Mouse (Mus musculus) G1E (cell line): ENCODE measurements at regions not wholly inside any gene's neighbourhood (a gene's known extent, or its start where the extent isn't known, plus 50 kb on each side); places are given as distances from the start of the nearest gene placed in this dataset.

Experiments used
- CTCF ChIP-seq: IDR thresholded peaks from 2 replicates; pipeline ENCODE4 v1.5.1; 2012; ENCODE audit warnings: low read depth, low read length, inconsistent platforms, mixed read lengths
- GATA1 ChIP-seq: IDR thresholded peaks from 2 replicates; pipeline ENCODE4 v1.6.1; 2012; ENCODE audit warnings: borderline replicate concordance, low read length, inconsistent platforms, mixed read lengths
- GATA2 ChIP-seq: IDR thresholded peaks from 2 replicates; pipeline ENCODE4 v1.6.1; 2012; ENCODE audit warnings: low read depth, low read length, inconsistent platforms, borderline replicate concordance
- POLR2AphosphoS5 ChIP-seq: IDR thresholded peaks from 2 replicates; pipeline ENCODE4 v1.6.1; 2012; ENCODE audit warnings: low read depth, low read length, inconsistent platforms; ENCODE audit not compliant: insufficient replicate concordance
- TAL1 ChIP-seq: conservative IDR thresholded peaks from 2 replicates; pipeline ENCODE4 v1.6.1; 2012; ENCODE audit warnings: low read depth, low read length, inconsistent platforms, mixed read lengths

DNA sequence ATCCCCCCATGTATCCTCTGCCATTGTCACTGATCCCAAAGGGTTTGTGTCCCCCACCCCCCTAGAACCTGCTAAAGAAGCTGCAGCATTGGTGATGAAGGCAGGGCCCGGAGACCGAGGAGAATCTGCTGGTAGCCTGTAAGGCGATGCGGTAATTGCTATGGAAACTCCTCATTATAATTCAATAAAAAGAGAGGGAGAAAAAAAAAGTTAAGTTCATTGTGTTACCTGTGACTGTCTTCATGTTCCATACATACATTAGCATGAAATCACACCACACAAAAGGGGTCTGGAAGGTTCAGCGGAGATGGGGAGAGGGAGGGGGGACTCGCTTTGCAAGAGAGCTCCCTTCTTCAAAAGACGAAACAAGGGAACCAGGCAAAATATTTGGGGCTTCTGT is 123.5 kb downstream of the Gm26897 start:
- TF ChIP-seq CTCF (no peak), GATA2 (no peak), POLR2AphosphoS5 (no peak), GATA1 (no peak), TAL1 (no peak)
